Mouse (Mus musculus) MEL (cell line): ENCODE measurements around the gene Skap2. TPM values are rescaled to one million over a fixed set of nuclear protein-coding genes. Genes with fewer than 3 reads are reported as not detected.

Source experiments
- DNase-seq: peaks from one replicate; pipeline ENCODE4 v3.0.0; 2011; ENCODE audit warnings: low read depth, low spot score
- H3K27ac ChIP-seq: 2 replicates; pipeline ENCODE4 v1.5.1; 2012; ENCODE audit warnings: low read depth, mild to moderate bottlenecking, control low read depth, low read length, moderate library complexity; ENCODE audit not compliant: control insufficient read depth
- H3K27me3 ChIP-seq, 2 experiments: fragments of 150-350 bp in 1 of 2; sonication (generic) in 1 of 2; 2 replicates each; pipeline ENCODE4 v1.6.1; 2012; ENCODE audit warnings: low read length in 2 of 2, mild to moderate bottlenecking in 2 of 2, improper control_type of control experiment in 1 of 2, moderate library complexity in 1 of 2; ENCODE audit not compliant: insufficient read depth in 2 of 2, control insufficient read depth in 1 of 2
- H3K36me3 ChIP-seq, 2 experiments: 2 replicates each; pipeline ENCODE4 v1.6.1; 2012 to 2014; ENCODE audit warnings: low read length in 2 of 2, improper control_type of control experiment in 1 of 2, inconsistent platforms in 1 of 2, mild to moderate bottlenecking in 1 of 2; ENCODE audit not compliant: insufficient read depth in 2 of 2, control insufficient read depth in 1 of 2
- H3K4me1 ChIP-seq, 2 experiments: fragments of 150-350 bp in 1 of 2; sonication (generic) in 1 of 2; 2 replicates each; pipeline ENCODE4 v1.6.1; 2012; ENCODE audit warnings: low read length in 2 of 2, improper control_type of control experiment in 1 of 2, mild to moderate bottlenecking in 1 of 2; ENCODE audit not compliant: insufficient read depth in 2 of 2, control insufficient read depth in 1 of 2
- H3K4me3 ChIP-seq, 2 experiments: fragments of 150-350 bp in 1 of 2; sonication (generic) in 1 of 2; 2 replicates each; pipeline ENCODE4 v1.5.1; 2012; ENCODE audit warnings: low read depth in 2 of 2, low read length in 2 of 2, mild to moderate bottlenecking in 2 of 2, moderate library complexity in 2 of 2, control low read depth in 1 of 2, improper control_type of control experiment in 1 of 2; ENCODE audit not compliant: control insufficient read depth in 1 of 2, insufficient read depth in 1 of 2
- H3K79me2 ChIP-seq: 2 replicates; pipeline ENCODE4 v1.6.1; 2012; ENCODE audit warnings: mild to moderate bottlenecking, low read length, moderate library complexity; ENCODE audit not compliant: control insufficient read depth, poor library complexity, insufficient read depth
- H3K9ac ChIP-seq: 2 replicates; pipeline ENCODE4 v1.6.1; 2012; ENCODE audit warnings: low read depth, mild to moderate bottlenecking, control low read depth, low read length, moderate library complexity; ENCODE audit not compliant: control insufficient read depth, poor library complexity, severe bottlenecking
- H3K9me3 ChIP-seq: fragments of 150-350 bp; sonication (generic); replicated peaks from 2 replicates; pipeline ENCODE4 v1.6.1; 2012; ENCODE audit warnings: mild to moderate bottlenecking, low read length, improper control_type of control experiment, moderate library complexity; ENCODE audit not compliant: insufficient read depth
- CTCF ChIP-seq, 3 experiments: IDR thresholded peaks in 2 of 3; conservative IDR thresholded peaks in 1 of 3; 2 replicates each; pipeline ENCODE4 v1.5.1; 2011 to 2012; ENCODE audit warnings: low read length in 3 of 3, low read depth in 2 of 3, mild to moderate bottlenecking in 2 of 3, improper control_type of control experiment in 1 of 3, inconsistent platforms in 1 of 3, mixed read lengths in 1 of 3, moderate library complexity in 1 of 3; ENCODE audit not compliant: control insufficient read depth in 1 of 3, insufficient read depth in 1 of 3, poor library complexity in 1 of 3, severe bottlenecking in 1 of 3
- E2F4 ChIP-seq: IDR thresholded peaks from 2 replicates; pipeline ENCODE4 v1.6.1; 2011; ENCODE audit warnings: low read depth, low read length, improper control_type of control experiment, borderline replicate concordance
- GABPA ChIP-seq: IDR thresholded peaks from 2 replicates; pipeline ENCODE4 v1.6.1; 2012; ENCODE audit warnings: low read depth, mild to moderate bottlenecking, inconsistent platforms, low read length, improper control_type of control experiment, moderate library complexity
- GATA1 ChIP-seq: IDR thresholded peaks from 2 replicates; pipeline ENCODE4 v1.6.1; 2011; ENCODE audit warnings: low read depth, low read length, improper control_type of control experiment
- JUND ChIP-seq: IDR thresholded peaks from 2 replicates; pipeline ENCODE4 v1.6.1; 2011; ENCODE audit warnings: low read depth, mild to moderate bottlenecking, improper control_type of control experiment, low read length
- KAT2A ChIP-seq: conservative IDR thresholded peaks from 2 replicates; pipeline ENCODE4 v1.6.1; 2012; ENCODE audit warnings: low read depth, low read length, improper control_type of control experiment, inconsistent platforms
- MAFK ChIP-seq: IDR thresholded peaks from 2 replicates; pipeline ENCODE4 v1.6.1; 2011; ENCODE audit warnings: low read depth, mild to moderate bottlenecking, low read length, improper control_type of control experiment, borderline replicate concordance
- MAX ChIP-seq: IDR thresholded peaks from 2 replicates; pipeline ENCODE4 v1.6.1; 2011; ENCODE audit warnings: low read length, improper control_type of control experiment
- MAZ ChIP-seq: IDR thresholded peaks from 2 replicates; pipeline ENCODE4 v1.6.1; 2012; ENCODE audit warnings: low read depth, mild to moderate bottlenecking, inconsistent platforms, low read length, improper control_type of control experiment
- MEF2A ChIP-seq: IDR thresholded peaks from 2 replicates; pipeline ENCODE4 v1.6.1; 2014; ENCODE audit warnings: low read depth, mild to moderate bottlenecking, inconsistent platforms, low read length, improper control_type of control experiment; ENCODE audit not compliant: poor library complexity, insufficient replicate concordance, severe bottlenecking; ENCODE audit errors: extremely low read depth
- MXI1 ChIP-seq: IDR thresholded peaks from 2 replicates; pipeline ENCODE4 v1.6.1; 2011; ENCODE audit warnings: mild to moderate bottlenecking, low read depth, low read length, improper control_type of control experiment
- POLR2A ChIP-seq, 2 experiments: IDR thresholded peaks; 2 replicates each; pipeline ENCODE4 v1.6.1; 2011 to 2012; ENCODE audit warnings: low read length in 2 of 2, mild to moderate bottlenecking in 2 of 2, control low read depth in 1 of 2, improper control_type of control experiment in 1 of 2, low read depth in 1 of 2, moderate library complexity in 1 of 2; ENCODE audit not compliant: control insufficient read depth in 1 of 2, insufficient read depth in 1 of 2, poor library complexity in 1 of 2
- POLR2AphosphoS2 ChIP-seq: IDR thresholded peaks from 2 replicates; pipeline ENCODE4 v1.6.1; 2011; ENCODE audit warnings: low read length, improper control_type of control experiment
- RAD21 ChIP-seq: IDR thresholded peaks from 2 replicates; pipeline ENCODE4 v1.6.1; 2011; ENCODE audit warnings: mild to moderate bottlenecking, low read depth, low read length, improper control_type of control experiment
- TAL1 ChIP-seq: IDR thresholded peaks from 2 replicates; pipeline ENCODE4 v1.6.1; 2012; ENCODE audit warnings: mild to moderate bottlenecking, inconsistent platforms, low read length, moderate library complexity, mixed read lengths
- TCF12 ChIP-seq: IDR thresholded peaks from 2 replicates; pipeline ENCODE4 v1.6.1; 2014; ENCODE audit warnings: low read depth, mild to moderate bottlenecking, inconsistent platforms, low read length, improper control_type of control experiment, moderate library complexity
- UBTF ChIP-seq: IDR thresholded peaks from 2 replicates; pipeline ENCODE4 v1.6.1; 2012; ENCODE audit warnings: low read depth, mild to moderate bottlenecking, inconsistent platforms, low read length, improper control_type of control experiment, moderate library complexity, borderline replicate concordance; ENCODE audit not compliant: insufficient read depth
- USF1 ChIP-seq: IDR thresholded peaks from 2 replicates; pipeline ENCODE4 v1.6.1; 2014; ENCODE audit warnings: low read depth, mild to moderate bottlenecking, inconsistent platforms, low read length, improper control_type of control experiment, moderate library complexity
- ZC3H11A ChIP-seq: IDR thresholded peaks from 2 replicates; pipeline ENCODE4 v1.6.1; 2012; ENCODE audit warnings: low read depth, mild to moderate bottlenecking, inconsistent platforms, low read length, improper control_type of control experiment
- ZNF384 ChIP-seq: IDR thresholded peaks from 2 replicates; pipeline ENCODE4 v1.6.1; 2012; ENCODE audit warnings: low read depth, mild to moderate bottlenecking, inconsistent platforms, low read length, improper control_type of control experiment
- polyA plus RNA-seq, 2 experiments: library from polyadenylated mRNA; stranded (reverse) in 1 of 2; unstranded in 1 of 2; fragments of >175 nt in 1 of 2; fragments of >200 nt in 1 of 2; gene quantifications; 2 replicates each; pipeline versions ENCODE4 v1.2.1 to v1.2.4; 2012; ENCODE audit warnings: low replicate concordance in 2 of 2, low read depth in 1 of 2; ENCODE audit not compliant: insufficient read length in 2 of 2, insufficient read depth in 1 of 2, missing spikeins in 1 of 2
- total RNA-seq: library from RNA; depleted of rRNA; stranded (reverse); fragments of 300-350 nt; gene quantifications from 2 replicates; pipeline ENCODE4 v1.2.3, GENCODE M21; 2012

The Skap2 gene
- total and polyA plus RNA-seq, 3 experiments = 17.8 to 31.3 TPM; not detected in 1

- DNase-seq = no peak
- Histone ChIP-seq H3K27me3 (no peaks in the 10 kb centered on the region), H3K79me2 (no peaks in the 10 kb centered on the region), H3K27ac (no peak overlapping the region), H3K36me3 (peaks cover 0 to 18% of the 10 kb centered on the region in 2 experiments; a peak in 2 of 4 replicates), H3K9me3 (no peaks in the 10 kb centered on the region), H3K4me3 (no peak overlapping the region), H3K4me1 (peaks cover 12 to 14% of the 10 kb centered on the region in 2 experiments), H3K9ac (no peak overlapping the region)
- TF ChIP-seq RAD21 (no peak), USF1 (no peak), GABPA (no peak), UBTF (no peak), MAZ (no peak), POLR2A (IDR thresholded peaks at IDR 0.05; ENCODE audit: control insufficient read depth in 1 of 2, insufficient read depth in 1 of 2, low read depth in 1 of 2, low read length in 2 of 2, poor library complexity in 1 of 2) (no peak), KAT2A (no peak), GATA1 (no peak), POLR2AphosphoS2 (no peak), MEF2A (no peak), TCF12 (no peak), JUND (no peak), ZNF384 (no peak), MAX (no peak), MAFK (no peak), CTCF (IDR thresholded peaks at IDR 0.05 in 2 of 3, conservative IDR thresholded peaks at IDR 0.05 in 1 of 3; ENCODE audit: control insufficient read depth in 1 of 3, insufficient read depth in 1 of 3, low read depth in 2 of 3, low read length in 3 of 3, poor library complexity in 1 of 3, severe bottlenecking in 1 of 3) (no peak), MXI1 (no peak), TAL1 (no peak), E2F4 (no peak), ZC3H11A (no peak)
Observed at GRCm38 (mm10) chr6:51882266-51882879, 130.0 kb downstream of the Skap2 start.
